Mouse (Mus musculus): ENCODE results near the gene Acaca.
A peak's percentile ranks its signal among the peaks of the same experiment; 100 is the strongest.
"Not testable (repeated sequence)": the region's sequence is repeated elsewhere in the genome, so short reads cannot be mapped to it uniquely, and the experiment has no call there.

Acaca gene

DNA sequence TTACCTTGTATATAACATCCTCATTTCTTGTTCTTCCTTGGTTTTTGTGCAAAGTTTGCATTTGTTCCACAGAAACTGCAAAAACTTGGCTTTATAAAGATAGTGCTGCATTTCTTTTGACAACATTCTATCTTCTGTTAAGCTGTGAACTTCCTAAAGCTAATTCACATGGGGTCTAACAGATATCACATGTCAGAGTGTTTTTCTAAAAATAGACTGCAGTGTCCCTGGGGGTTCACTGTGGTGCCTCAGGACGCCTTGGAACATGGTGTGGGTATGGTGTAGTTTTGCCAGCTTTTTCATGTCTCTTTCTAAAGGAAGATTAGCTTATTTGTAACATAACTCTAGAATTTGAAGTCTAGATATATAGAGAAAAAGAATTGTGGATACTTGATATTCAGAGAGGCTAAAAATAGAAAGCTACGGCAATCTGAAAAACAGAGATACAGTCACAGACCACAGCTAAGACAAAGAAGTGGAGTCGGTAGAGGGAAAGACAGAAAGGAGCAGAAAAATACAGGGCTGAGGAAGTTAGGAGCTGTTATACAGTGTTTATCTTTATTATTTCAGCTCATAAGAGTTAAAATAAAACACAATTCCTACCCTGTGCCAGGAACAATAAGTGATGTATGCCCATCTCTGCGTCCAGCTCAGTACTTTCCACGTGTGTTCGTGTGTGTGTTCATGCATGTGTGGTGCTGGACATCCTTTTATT, 215.2 kb downstream of the Acaca start:
- DNase-seq: no peak

DNA sequence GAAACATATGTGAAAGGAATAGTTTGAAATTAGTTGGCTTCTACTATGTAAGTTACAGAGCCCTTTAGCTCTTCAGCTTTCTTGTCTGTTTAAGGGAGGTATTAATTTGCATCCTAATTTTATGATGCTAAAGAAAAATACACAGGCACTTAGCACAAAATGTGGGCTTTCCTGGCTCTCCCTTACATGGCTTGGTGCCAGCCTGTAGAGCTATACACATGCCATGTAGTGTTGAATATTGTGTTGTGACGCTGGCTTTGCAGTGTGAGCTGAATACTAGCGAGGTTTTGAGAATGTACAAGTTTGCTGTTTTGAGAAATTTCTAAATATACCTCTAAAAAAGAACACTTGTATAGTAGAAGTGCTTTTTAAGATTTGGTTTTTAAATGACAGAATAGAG, 218.3 kb downstream of the Acaca start:
- DNase-seq: no peak

DNA sequence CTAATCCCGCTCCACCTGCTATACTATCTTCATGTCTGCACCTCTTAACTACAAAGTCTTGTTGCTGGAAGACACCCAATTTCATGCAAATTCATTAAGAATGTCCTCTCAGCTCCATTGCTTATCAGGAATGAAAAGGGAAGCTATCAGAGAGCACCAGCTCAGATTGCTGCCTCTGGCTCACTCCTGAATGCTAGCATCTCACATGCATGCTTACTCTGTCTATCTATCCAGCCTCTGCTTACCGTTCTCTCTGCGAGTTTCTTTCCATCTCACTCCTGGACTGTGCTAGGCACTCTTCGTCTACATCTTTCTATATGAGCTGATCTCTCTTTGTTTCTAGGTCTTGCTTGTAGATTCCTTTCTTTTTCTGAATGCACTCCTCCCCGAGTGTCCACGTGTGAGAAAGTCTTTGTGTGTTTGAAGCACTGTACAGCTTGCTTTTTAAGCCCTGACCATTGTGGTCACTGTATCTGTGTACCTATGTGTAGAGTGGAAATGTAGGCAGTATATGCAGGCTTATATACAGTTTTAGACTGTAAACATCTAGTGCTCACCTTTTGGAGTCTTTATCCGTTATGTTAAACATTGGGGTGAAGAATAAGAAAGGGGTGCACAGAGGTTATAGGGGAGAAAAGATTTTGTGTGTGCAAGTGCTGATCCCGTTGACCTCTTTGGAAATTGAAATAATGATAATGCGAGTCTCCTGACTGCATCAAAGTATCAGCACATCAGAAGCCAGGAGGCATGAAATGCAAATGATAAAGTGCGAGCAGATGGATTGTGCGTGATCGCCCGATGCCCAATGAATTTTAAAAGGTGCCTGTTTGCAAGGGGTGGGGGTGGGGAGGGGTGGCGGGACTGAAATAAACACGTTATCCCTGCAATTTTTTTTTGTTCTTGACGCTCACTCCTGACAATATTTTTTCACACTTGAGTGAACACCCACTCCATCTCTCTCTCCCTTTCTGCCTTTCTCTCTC, 219.7 kb downstream of the Acaca start:
- DNase-seq: no peak

DNA sequence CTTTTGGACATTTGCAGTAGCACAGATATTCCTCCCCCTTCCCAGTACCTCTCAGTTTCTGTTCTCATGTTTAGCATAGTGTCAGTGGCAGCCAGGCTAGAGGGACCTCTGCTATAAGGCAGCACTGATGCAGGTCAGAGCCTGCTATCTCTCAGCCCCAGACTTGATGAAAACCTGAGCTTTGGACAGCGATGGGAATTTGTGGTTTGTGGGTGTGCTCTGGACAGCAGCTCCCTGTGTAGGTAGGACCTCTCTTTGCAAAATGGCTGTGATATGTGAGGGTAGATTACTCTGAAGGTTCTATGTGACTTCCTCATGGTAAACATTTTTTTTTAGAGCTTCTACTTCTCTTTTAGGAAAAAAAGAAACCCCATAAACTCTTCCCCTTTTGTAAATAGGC, 221.7 kb downstream of the Acaca start:
- DNase-seq: no peak

DNA sequence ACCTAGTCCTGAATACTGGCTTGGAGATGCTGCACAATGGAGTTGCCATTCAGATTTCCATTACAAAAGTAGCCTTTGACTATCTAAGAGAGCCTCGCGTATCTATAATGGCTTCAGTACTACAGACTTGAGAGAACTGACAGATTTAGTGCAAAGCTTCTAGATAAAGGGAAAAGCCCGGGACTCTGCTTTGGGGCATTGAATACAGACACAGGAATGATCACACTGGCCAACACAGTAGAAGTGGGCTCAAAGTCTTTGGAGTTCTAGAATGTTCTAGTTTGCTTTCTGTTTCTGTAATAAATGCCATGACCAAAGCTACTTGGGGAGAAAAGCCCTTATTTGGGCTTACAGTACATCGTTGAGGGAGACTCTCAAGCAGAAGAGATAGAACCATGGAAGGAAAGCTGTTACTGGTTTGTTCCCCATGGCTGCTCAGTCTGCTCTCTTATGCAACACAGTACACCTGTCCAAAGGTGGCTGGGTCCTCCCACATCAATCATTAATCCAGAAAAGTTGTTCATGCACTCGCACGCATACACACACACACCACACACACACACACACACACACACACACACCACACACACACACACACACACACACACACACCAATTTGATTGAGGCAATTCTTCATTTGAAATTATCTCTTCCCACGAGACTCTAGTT, 223.7 kb downstream of the Acaca start:
- no peak for DNase-seq

DNA sequence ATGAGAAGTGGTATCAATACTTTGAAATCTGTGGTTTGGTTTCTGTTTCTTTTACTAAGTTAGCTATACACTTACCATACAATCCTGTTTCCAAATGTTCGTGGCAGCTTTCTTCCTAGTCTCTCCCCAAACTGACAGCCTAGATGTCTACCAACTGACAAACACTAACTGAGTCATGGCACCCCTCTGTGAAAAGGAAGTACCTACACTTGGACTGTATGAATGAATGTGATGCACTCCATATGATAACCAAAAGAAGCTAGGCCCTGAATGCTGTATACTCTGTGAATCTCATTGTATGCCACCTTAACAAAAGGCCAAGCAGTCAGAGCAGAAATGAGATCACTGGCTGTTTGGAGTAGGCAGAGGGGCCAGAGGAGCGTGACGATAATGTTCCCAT, 227.8 kb downstream of the Acaca start:
- DNase-seq: no peak

DNA sequence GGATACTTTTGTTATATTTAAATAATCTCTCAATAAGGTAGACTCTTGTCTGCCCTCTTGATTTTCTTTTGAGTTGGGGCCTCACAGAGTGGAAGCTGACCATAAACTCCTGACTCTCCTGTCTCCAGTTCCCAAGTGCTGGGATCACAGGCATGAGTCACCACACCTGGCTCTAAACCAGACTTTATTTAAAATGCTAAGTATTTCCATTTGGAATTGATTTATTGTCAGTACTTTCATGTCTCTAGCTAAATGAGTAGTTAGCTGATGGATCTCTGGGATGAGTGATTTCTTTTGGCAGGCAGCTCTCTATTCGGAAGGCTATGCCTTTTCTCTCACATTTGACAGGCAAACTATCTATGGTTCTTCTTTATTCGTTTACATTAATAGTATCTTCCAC, 228.3 kb downstream of the Acaca start:
- no peak for DNase-seq

DNA sequence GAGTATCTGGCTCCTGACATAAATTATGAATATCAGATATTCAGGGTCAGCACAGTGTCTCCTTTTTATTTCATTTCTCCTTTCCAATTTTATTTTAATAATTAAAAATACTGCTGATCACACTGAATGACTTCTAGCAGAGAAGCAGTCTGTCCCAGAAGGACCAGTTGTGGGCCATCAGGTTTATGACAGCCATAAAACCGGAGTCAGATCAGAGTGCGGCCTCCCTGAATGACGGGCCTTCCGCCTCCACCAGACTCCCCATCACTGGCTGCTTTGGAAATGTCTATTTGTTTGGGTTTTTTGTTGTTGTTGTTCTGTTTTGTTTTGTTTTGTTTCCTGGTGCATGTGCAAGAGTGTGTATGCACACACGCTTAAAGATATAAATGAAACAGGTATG, 232.1 kb downstream of the Acaca start:
- DNase-seq: no peak

DNA sequence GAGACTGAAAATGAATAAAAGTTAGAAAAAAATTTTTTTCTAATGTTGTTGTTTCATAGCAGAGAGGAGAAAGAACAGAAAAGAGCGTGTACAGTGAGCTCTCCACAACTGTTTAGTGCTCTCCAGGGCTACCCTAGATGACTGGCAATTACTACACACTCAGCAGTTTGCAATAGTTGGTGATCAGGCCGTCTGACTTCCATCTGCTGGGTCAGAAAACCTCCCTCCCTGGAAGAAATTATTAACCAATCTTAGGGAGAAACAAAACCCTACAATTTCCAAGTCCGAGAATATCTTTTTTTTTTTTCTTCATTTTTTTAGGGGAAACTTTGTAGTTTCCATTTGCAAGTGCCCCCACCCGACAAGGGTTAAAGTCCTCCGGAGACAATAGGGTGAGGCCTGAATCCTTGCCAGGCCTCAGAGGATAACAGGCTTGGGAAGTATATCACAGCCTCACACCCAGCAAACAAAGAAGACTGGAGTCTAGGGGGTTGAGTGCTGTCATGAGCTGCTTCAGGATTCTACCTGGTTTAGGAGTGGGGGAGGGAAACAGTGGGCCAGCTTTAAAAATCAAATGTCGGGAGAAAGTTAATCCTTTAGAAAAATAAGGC, 233.3 kb downstream of the Acaca start:
- no peak for DNase-seq

DNA sequence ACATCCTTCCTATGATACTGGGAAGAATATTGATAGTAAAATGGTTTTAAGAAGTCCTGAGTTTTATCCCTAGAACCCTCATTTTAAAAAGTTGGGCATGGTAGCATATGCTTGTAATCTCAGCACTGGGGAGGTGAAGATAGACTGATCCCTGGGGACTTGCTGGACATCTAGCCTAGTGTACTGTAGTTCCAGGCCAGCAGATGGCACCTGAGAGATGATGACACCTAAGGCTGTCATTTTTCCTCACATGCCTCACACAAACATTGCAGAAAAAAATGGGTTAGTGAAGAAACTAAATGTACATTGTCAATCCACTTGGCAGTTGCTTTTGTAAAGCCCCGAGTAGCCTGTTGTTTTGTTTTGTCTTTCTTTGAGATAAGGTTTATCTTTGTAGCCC, 235.8 kb downstream of the Acaca start:
- no peak for DNase-seq

DNA sequence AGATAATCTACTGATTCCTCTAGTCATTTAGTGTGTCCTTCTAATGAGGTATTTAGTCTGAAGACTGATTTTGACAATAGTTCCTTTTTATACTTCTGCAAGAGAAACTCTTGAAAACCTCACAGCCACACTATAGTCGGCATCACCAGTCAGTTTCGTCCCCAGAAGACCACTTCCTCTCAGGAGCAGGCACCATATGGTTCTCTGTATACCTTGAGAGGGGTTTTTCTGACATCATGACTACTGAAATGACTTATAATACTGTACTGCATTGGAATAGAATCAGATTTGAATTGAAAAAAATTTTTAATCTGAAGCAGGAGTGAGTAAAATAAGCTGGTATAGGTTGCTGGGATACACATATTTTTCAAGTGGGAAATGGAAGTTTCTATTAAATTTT, 239.4 kb downstream of the Acaca start:
- DNase-seq: no peak

DNA sequence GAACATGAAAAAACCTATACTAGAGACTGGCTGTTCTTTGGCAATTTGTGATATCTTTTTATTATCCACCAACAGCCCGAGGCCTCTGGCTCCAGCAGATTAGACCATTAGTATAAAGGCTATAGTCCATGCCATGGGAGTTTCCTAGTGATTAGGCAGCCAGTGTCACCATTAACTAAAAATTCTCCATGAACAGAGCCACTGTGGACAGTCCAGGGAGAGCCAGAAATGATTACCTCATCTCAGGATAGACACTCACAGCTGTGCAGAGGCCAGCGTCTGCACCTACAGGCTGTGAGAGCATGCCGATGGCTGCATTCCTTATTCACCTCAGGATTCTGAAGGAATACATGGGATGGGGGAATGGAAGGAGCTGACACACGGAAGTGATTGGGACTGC, 243.7 kb downstream of the Acaca start:
- no peak for DNase-seq

DNA sequence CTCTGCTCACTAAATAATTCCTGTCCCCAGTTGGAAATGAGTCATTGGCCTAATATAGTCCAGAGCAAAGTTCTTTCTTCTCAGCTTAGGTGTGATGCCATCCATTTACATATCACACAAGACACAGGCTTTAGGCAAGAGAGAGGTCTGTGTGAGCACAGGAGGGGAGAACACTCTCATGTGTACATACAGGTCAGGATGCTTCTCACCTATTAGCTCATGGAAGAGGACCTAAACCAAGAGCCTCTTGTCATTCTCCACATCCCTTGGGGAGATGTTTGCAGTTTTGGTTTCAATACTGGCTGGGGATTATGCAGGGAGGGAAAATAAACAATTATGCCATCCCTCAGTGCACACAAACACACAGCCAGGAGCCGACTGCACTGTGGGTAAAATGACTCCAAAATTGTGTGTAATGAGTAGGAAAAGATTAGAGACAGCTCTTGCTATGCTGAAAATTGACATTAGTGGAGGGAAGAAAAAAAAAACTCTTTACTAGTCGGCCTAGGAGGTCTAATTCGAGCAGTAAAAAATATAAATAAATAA, 246.6 kb downstream of the Acaca start:
- DNase-seq: no peak

DNA sequence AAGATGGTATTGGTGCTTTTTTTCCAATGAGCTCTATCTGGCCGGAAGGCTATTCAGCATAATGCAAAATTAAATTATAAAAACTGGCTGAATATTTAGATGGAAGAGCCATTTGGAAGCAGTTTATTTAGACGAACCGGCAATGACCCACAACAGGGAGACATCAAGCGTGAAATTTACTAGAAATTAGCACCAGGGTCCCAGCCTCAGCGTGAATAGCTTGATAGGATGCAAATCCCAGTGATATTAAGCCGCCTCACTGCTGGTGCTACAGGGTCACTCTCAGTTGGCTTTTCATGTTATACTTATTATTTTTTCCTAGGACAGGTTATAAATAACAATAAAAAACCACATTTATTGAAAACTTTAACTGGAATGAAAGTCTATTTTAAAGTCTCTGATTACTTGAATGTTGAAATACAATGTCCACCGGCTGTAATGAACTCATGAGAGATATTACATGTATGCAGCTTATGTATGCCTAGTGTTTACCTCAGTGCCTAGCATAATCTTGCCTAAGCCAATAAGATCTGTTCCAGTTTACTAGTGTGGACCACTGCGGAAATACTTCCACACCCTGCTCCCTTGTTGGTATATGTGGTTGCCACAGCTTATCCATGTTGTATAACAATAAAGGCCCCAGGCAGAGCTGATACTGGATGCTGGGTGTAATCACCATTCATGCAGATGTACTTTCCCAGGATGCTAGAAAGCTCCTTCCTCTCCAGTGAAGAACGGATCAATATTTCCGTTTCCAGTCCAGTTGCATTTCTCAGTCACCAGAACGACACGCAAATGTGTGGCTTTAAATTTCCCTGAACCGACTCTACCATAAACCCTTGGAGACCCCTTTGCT, 247.3 kb downstream of the Acaca start:
- no peak for DNase-seq

DNA sequence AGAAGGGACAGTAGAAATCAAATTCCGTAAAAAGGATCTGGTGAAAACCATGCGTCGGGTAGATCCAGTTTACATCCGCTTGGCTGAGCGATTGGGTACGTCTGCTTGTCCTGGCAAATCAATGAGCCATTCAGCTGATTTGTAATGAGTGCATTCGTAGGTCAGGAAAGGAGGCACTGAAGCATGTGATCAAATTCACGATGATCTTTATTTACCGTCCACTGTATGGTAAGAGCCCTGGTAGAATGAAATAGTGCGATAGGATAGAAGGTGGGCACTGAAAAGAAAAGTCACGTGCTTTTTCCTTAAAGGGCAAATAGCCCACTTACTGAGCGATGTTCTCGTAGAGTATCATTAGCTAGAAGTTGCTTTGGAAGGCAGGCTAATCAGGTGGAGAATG, 253.0 kb downstream of the Acaca start:
- no peak for DNase-seq

DNA sequence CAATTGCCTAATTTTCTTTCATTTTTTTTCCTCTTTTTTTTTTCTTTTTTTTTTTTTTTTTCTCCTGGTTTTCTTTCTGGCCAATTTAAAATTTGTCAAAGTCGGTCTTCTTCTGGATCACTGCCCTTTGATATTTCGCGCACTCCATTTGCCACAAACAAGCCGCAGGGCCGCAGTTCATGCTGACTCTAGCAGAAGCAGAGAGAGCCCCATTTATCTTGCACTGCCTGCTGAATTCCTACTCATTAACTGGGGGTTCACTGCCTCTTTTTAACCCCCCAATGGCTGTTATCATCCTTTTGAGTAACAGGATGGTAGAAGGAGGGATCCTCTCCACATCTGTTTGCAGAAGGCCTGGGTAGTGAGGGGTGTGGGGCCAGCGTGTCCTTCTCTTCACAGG, 254.4 kb downstream of the Acaca start:
- DNase-seq: no peak

DNA sequence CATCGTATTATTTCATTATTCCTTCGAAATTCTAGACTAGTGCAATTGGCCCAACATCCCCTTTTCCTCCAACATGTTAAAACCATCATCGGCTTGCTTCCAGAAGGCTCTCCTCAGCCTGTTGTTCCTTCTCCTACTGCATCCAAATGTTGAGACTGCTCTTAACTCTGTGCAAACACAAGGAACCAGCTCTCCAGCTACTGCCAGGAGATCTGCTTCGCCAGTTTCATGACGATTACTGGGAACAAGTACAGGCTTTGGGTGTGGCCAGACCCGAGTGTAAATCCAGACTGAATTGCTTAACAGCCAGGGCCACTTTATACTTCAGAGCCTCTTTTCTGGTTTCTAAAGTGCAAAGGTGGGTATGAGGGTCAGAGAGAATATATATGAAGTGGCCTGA, 259.9 kb downstream of the Acaca start:
- DNase-seq: peak; percentile 29 to 58

DNA sequence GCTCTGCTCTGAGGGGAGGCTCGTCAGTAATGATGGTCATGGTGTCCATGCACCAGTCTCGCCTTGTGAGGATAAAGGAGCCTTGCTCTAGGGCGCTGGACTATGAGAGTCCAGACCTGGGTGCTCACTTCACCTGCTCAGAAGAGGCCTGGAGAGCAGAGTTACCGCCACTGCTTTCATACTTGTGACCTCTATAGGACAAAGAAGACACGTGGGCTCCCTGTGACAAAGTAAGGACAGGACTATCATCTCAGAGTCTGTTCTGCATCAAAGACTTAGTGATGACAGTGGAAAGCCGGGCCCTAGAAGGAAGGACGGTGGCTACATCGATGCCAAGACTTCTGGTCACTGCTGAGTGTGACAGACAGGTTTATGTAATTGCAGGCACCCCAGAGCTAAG, 261.7 kb downstream of the Acaca start:
- no peak for DNase-seq

DNA sequence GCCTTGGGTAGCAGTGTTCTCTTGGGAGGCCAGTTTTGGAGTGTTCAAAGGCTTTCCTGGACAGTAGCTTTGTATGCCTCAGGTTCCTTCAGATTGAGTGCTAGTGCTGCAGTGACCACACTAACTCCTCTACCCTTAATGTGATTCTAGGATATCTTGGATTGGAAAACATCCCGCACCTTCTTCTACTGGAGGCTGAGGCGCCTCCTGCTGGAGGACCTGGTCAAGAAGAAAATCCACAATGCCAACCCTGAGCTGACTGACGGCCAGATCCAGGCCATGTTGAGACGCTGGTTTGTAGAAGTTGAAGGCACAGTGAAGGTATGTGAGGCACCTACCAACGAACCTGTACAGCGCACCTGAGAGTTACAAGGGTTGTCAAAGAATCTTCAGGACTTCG, 262.6 kb downstream of the Acaca start:
- not testable (repeated sequence) for DNase-seq

DNA sequence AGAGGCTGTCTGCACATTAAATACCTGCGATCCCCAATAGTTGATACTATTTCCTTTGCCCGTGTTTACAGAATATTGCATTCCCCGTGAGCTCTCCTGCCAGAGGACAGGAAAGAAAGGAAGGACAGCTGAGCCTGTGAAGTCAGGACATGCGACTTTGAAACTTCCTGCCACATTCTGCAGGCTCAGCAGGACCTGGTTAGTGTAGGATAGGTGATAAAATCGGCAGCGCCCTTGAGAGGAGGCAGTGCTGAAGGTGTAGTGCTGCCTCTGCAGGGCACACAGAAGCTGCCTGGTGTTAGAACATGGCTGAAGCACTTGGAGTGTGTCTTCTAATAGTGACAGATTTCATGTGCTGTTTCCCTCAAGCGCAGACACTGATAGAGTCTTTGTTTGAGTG, 264.1 kb downstream of the Acaca start:
- DNase-seq: no peak

DNA sequence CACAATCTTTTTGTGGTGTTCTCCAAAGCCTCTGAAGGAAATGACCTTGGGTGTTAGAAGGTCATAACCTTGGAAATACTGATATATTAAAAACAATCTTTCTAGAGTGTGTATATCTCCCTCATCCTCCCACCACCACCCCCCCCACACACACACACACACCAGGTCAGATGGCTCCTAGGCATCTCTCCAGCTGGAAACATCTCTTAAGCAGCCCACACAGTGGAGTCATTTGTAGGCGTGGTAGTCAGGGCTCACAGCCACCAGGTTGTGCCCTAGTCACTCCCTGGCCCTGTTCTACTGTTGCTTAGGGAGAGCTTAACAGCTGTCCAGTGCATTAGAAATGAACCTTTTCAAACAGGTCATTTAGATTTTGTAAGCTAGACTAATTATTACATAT, 265.5 kb downstream of the Acaca start:
- DNase-seq: no peak

DNA sequence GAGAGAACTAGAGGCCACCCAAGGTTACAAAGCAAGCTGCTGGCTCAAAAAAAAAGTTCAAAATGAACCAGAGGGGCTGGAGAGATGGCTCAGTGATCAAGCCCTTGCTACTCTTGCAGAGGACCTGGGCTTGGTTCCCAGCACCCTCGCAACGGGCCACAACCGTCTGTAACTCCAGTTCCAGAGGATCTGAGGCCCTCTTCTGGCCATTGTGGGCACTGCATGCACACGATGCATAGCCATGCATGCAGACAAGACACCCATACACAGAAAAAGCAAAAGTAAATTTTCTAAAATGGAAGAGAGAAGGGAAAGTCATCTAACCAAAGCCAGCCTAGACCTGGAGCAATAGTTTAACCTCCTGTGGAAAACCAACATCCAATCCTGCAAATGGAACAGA, 277.3 kb downstream of the Acaca start:
- no peak for DNase-seq

Measured in lung, postnatal 4 days (tissue).